Mouse (Mus musculus): Measurements from ENCODE around the gene Yju2.

The Yju2 gene

GRCm38 (mm10) chr17:56008356-56009087, 49.6 kb downstream of the Yju2 start:
- DNase-seq = peak; percentile 96

GRCm38 (mm10) chr17:56009088-56009961, 50.4 kb downstream of the Yju2 start:
- peak; percentile 95 for DNase-seq

- no peak for DNase-seq
Observed at GRCm38 (mm10) chr17:56009962-56010240, 51.0 kb downstream of the Yju2 start.

- no peak for DNase-seq
Observed at GRCm38 (mm10) chr17:56010255-56010654, 51.4 kb downstream of the Yju2 start.

GRCm38 (mm10) chr17:56010681-56011080, 51.8 kb downstream of the Yju2 start:
- no peak for DNase-seq

GRCm38 (mm10) chr17:56011441-56011840, 52.5 kb downstream of the Yju2 start:
- DNase-seq = no peak

- DNase-seq = no peak
Observed at GRCm38 (mm10) chr17:56015293-56015692, 56.4 kb downstream of the Yju2 start.

GRCm38 (mm10) chr17:56016382-56016781, 57.5 kb downstream of the Yju2 start:
- no peak for DNase-seq

GRCm38 (mm10) chr17:56016793-56017785, 58.2 kb downstream of the Yju2 start:
- DNase-seq = no peak

GRCm38 (mm10) chr17:56017848-56018247, 58.9 kb downstream of the Yju2 start:
- DNase-seq = no peak
